Mouse (Mus musculus) common myeloid progenitor, adult 5-6 weeks (primary cell): Measurements from ENCODE around the gene Ikzf2. TPM values are rescaled to one million over a fixed set of nuclear protein-coding genes. Genes with fewer than 3 reads are reported as not detected.

Experiments
- total RNA-seq: library from RNA; stranded (forward); fragments of 200-1000, 187-1606 nt; gene quantifications from 2 replicates; pipeline ENCODE4 v1.2.3, GENCODE M21; 2017

Gene Ikzf2
- total RNA-seq, 1 experiment from 2014 or later = 34.4 TPM

Other genes starting within 250 kb of the Ikzf2 start
- 0.05 TPM in 1 of 2 replicates, not detected in the other for gene Spag16, start 139.7 kb upstream of the Ikzf2 start, total RNA-seq